Mouse (Mus musculus): Measurements from ENCODE around the gene Ugt2a3.

- TF ChIP-seq POLR2A (IDR thresholded peaks at IDR 0.05; ENCODE audit: control insufficient read depth, extremely low read depth, insufficient read depth, low read length, poor library complexity) (no peak), CTCF (IDR thresholded peaks at IDR 0.05; ENCODE audit: borderline replicate concordance, control insufficient read depth, extremely low read depth, insufficient read depth, low read length, poor library complexity) (no peak)
These were observed 38.9 kb upstream of the Ugt2a3 start for GRCm38 (mm10) chr5:87375874-87376383.

All from thymus, adult 2 months (tissue).